Mouse (Mus musculus) ES-E14 (cell line): Measurements from ENCODE around the gene Best3. TPM values are rescaled to one million over a fixed set of nuclear protein-coding genes. Genes with fewer than 3 reads are reported as not detected.

ENCODE experiments used
- DNase-seq: peaks from one replicate; pipeline ENCODE4 v3.0.0-alpha.2; 2013; ENCODE audit warnings: low read depth, low spot score
- H3K27ac ChIP-seq: 2 replicates; pipeline ENCODE4 v1.5.1; 2012; ENCODE audit warnings: low read depth, mild to moderate bottlenecking, low read length, moderate library complexity, mixed read lengths; ENCODE audit not compliant: poor library complexity, insufficient read depth, severe bottlenecking
- H3K36me3 ChIP-seq: 2 replicates; pipeline ENCODE4 v1.6.1; 2012; ENCODE audit warnings: mild to moderate bottlenecking, low read length, moderate library complexity, mixed read lengths; ENCODE audit not compliant: control insufficient read depth, poor library complexity, insufficient read depth, severe bottlenecking
- H3K4me1 ChIP-seq, 2 experiments: fragments of 150-350 bp in 1 of 2; sonication (generic) in 1 of 2; 2 replicates each; pipeline ENCODE4 v1.6.1; 2012; ENCODE audit warnings: low read length in 2 of 2, mild to moderate bottlenecking in 1 of 2, mixed read lengths in 1 of 2; ENCODE audit not compliant: control insufficient read depth in 2 of 2, insufficient read depth in 2 of 2, poor library complexity in 1 of 2
- H3K4me3 ChIP-seq, 2 experiments: fragments of 150-350 bp in 1 of 2; sonication (generic) in 1 of 2; 2 replicates each; pipeline ENCODE4 v1.5.1; 2012; ENCODE audit warnings: low read length in 2 of 2, low read depth in 1 of 2, mild to moderate bottlenecking in 1 of 2, mixed read lengths in 1 of 2; ENCODE audit not compliant: insufficient read depth in 1 of 2, poor library complexity in 1 of 2, severe bottlenecking in 1 of 2
- H3K9ac ChIP-seq: 2 replicates; pipeline ENCODE4 v1.6.1; 2012; ENCODE audit warnings: low read depth, mild to moderate bottlenecking, low read length, mixed read lengths; ENCODE audit not compliant: poor library complexity, insufficient read depth, severe bottlenecking
- H3K9me3 ChIP-seq: fragments of 150-350 bp; sonication (generic); 2 replicates; pipeline ENCODE4 v1.6.1; 2012; ENCODE audit warnings: low read depth, mild to moderate bottlenecking, low read length; ENCODE audit not compliant: control insufficient read depth, insufficient read depth
- CHD2 ChIP-seq: IDR thresholded peaks from 2 replicates; pipeline ENCODE4 v1.6.1; 2014; ENCODE audit warnings: mild to moderate bottlenecking, low read depth, low read length, inconsistent platforms
- HCFC1 ChIP-seq: IDR thresholded peaks from 2 replicates; pipeline ENCODE4 v1.6.1; 2012; ENCODE audit warnings: low read length, inconsistent platforms, borderline replicate concordance; ENCODE audit not compliant: insufficient read depth
- MAFK ChIP-seq: IDR thresholded peaks from 2 replicates; pipeline ENCODE4 v1.6.1; 2014; ENCODE audit warnings: mild to moderate bottlenecking, low read depth, low read length, inconsistent platforms; ENCODE audit not compliant: insufficient read depth
- ZC3H11A ChIP-seq: IDR thresholded peaks from 2 replicates; pipeline ENCODE4 v1.6.1; 2012; ENCODE audit warnings: low read depth, mild to moderate bottlenecking, inconsistent platforms, low read length, borderline replicate concordance
- ZNF384 ChIP-seq: IDR thresholded peaks from 2 replicates; pipeline ENCODE4 v1.6.1; 2012; ENCODE audit warnings: low read depth, low read length, inconsistent platforms
- in situ Hi-C, 2 experiments: fragments of 600-800 bp; cut with MboI; formaldehyde crosslinking; loops; one replicate each; pipeline ENCODE4 v1.15.1; 2025; ENCODE audit warnings: low sequenced_read_pairs in 2 of 2, inconsistent platforms in 1 of 2; ENCODE audit not compliant: unreplicated experiment in 2 of 2
- total RNA-seq: library from RNA; depleted of rRNA; stranded (reverse); fragments of 300-350 nt; gene quantifications from 2 replicates; pipeline ENCODE4 v1.2.3, GENCODE M21; 2012; rRNA removed

The Best3 gene
- total RNA-seq: 0.21 and 0.36 TPM in 2 replicates

GRCm38 (mm10) chr10:116986264-116987082 lies at the start of gene Best3:
Best3 (plus strand) TSS chr10:116986314.
- in situ Hi-C loops: no loop called here
- Histone ChIP-seq H3K27ac (no peak within 1 kb of the TSS), H3K4me3 (peak within 1 kb of the TSS in 1 of 2 experiments; percentile 15; a peak in 1 of 4 replicates), H3K9me3 (no peaks in the 10 kb centered on the region), H3K4me1 (peaks cover 2 to 6% of the 10 kb centered on the region in 2 experiments; a peak in 3 of 4 replicates), H3K36me3 (no peaks in the 10 kb centered on the region), H3K9ac (no peak within 1 kb of the TSS; the same call in 1 of the 2 replicates)
- DNase-seq: no peak
- TF ChIP-seq ZNF384 (no peak), CHD2 (no peak), HCFC1 (no peak), ZC3H11A (no peak), MAFK (no peak)

- no peaks in the 10 kb centered on the region for H3K9me3 ChIP-seq
- no peak for DNase-seq
- H3K4me3 ChIP-seq: peak overlapping the region in 1 of 2 experiments; percentile 18; a peak in 1 of 4 replicates
- TF ChIP-seq MAFK (no peak), ZNF384 (no peak), ZC3H11A (no peak), HCFC1 (no peak), CHD2 (no peak)
- H3K36me3 ChIP-seq: peaks cover 15% of the 10 kb centered on the region
- peak overlapping the region; percentile 23; the same call in 1 of the 2 replicates for H3K9ac ChIP-seq
- H3K27ac ChIP-seq: no peak overlapping the region
- in situ Hi-C loops: no loop called here
- H3K4me1 ChIP-seq: peaks cover 0 to 19% of the 10 kb centered on the region in 2 experiments; a peak in 3 of 4 replicates
These were observed 43.1 kb upstream of the Best3 start for GRCm38 (mm10) chr10:116943025-116943424.

DNA sequence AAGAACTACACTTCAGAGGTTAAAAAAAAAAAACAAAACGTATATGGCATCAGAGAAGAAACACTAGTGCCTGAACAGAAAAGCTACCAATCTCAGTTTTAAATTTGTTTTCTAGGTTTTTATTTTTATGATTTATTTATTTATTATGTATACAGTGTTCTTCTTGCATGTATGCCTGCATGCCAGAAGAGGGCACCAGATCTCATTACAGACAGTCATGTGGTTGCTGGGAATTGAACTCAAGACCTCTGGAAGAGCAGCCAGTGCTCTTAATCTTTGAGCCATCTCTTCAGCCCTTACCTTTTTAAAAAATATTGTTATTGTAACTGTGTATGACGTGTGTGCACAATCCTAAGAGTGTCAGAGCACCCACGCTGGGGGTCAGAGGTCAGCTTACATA lies 42.0 kb upstream of the Best3 start:
- Histone ChIP-seq H3K4me1 (peaks cover 0 to 19% of the 10 kb centered on the region in 2 experiments), H3K4me3 (no peak overlapping the region), H3K27ac (no peak overlapping the region), H3K9me3 (no peaks in the 10 kb centered on the region), H3K9ac (no peak overlapping the region), H3K36me3 (peaks cover 8% of the 10 kb centered on the region)
- in situ Hi-C loops: no loop called here
- no peak for DNase-seq
- TF ChIP-seq ZNF384 (no peak), ZC3H11A (no peak), HCFC1 (no peak), MAFK (no peak), CHD2 (no peak)

- in situ Hi-C loops: no loop called here
- Histone ChIP-seq H3K4me3 (no peak overlapping the region), H3K4me1 (peaks cover 0 to 19% of the 10 kb centered on the region in 2 experiments), H3K9me3 (no peaks in the 10 kb centered on the region), H3K27ac (no peak overlapping the region), H3K36me3 (peaks cover 8% of the 10 kb centered on the region; the same call in 1 of the 2 replicates), H3K9ac (no peak overlapping the region; the same call in 1 of the 2 replicates)
- no peak for DNase-seq
- TF ChIP-seq CHD2 (no peak), HCFC1 (no peak), MAFK (no peak), ZNF384 (no peak), ZC3H11A (no peak)
These were observed 41.2 kb upstream of the Best3 start for GRCm38 (mm10) chr10:116944940-116945339.
